Mouse (Mus musculus): ENCODE results near the gene Phf2. TPM values are rescaled to one million over a fixed set of nuclear protein-coding genes. Genes with fewer than 3 reads are reported as not detected.
A peak's percentile ranks its signal among the peaks of the same experiment; 100 is the strongest.

Gene Phf2
- total and polyA plus RNA-seq, 2 experiments from 2014 or later, result 4.7 to 25.0 TPM

DNA sequence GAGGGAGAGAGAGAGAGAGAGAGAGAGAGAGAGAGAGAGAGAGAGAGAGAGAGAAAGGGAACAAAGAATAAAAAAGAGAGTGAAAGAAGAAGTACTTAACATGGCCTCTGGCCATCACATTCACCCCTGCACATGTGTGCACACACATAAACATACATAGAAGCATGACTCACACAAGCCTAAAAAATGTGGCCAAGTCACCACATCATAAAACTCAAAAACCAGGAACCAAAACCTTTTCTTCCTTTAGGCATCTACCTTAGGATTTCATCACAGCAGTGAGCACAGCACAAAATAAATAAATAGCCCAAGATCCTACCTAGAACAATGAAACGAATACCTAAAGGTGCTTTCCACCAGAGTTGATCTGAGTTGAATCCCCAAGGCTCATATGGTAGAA is 9.0 kb downstream of the Phf2 start:
- 94% methylated on average over 1 of the region's 1 CpGs for WGBS
- Histone ChIP-seq H3K27me3 (ENCODE audit: insufficient read depth, low read length) (no peaks in the 10 kb centered on the region), H3K9me3 (ENCODE audit: low read length) (no peaks in the 10 kb centered on the region), H3K27ac (no peak overlapping the region), H3K9ac (replicated peaks; ENCODE audit: low read length) (no peak overlapping the region), H3K36me3 (ENCODE audit: insufficient read depth, low read length) (no peaks in the 10 kb centered on the region), H3K4me2 (ENCODE audit: low read depth, low read length) (no peak overlapping the region), H3K4me1 (ENCODE audit: insufficient read depth, low read length) (peaks cover 9% of the 10 kb centered on the region; the same call in 1 of the 2 replicates), H3K4me3 (ENCODE audit: low read length) (no peak overlapping the region)
- DNase-seq (ENCODE audit: low spot score) (no peak), ATAC-seq (no peak)
- TF ChIP-seq CTCF (IDR thresholded peaks at IDR 0.05; ENCODE audit: low read depth), result no peak

DNA sequence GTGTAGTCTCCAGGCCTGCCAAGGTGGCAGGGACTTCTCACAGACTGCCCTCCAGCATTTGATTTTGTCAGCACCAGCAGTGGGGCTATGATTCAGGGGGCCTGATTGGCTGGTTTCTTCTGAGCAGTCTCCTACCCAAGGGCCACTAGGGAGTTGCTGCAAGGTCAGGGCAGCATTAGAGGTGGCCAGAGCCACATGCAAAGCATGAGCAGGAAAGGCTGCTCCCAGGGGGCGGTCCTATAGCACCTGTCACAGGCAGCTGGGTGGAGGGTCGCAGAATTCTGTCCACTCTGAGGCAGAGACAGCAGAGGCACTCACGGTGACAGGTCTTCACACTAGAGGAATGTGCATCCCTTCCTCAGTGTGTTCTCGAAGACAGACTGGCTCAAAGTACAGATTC is 12.1 kb downstream of the Phf2 start:
- ATAC-seq (no peak), DNase-seq (ENCODE audit: low spot score) (no peak)
- no peak for TF ChIP-seq CTCF (IDR thresholded peaks at IDR 0.05; ENCODE audit: low read depth)
- Histone ChIP-seq H3K9me3 (ENCODE audit: low read length) (no peaks in the 10 kb centered on the region), H3K27me3 (ENCODE audit: insufficient read depth, low read length) (no peaks in the 10 kb centered on the region), H3K4me1 (ENCODE audit: insufficient read depth, low read length) (peaks cover 11% of the 10 kb centered on the region), H3K27ac (0 out of 2 replicates have a peak overlapping the region, but pooled peaks have one; percentile 2), H3K4me3 (ENCODE audit: low read length) (no peak overlapping the region), H3K9ac (replicated peaks; ENCODE audit: low read length) (no peak overlapping the region), H3K36me3 (ENCODE audit: insufficient read depth, low read length) (no peaks in the 10 kb centered on the region), H3K4me2 (ENCODE audit: low read depth, low read length) (no peak overlapping the region)
- WGBS, result 71% methylated on average over 4 of the region's 4 CpGs

- 51% methylated on average over 6 of the region's 6 CpGs for WGBS
- Histone ChIP-seq H3K27me3 (ENCODE audit: insufficient read depth, low read length) (no peaks in the 10 kb centered on the region), H3K9ac (replicated peaks; ENCODE audit: low read length) (no peak overlapping the region), H3K9me3 (ENCODE audit: low read length) (no peaks in the 10 kb centered on the region), H3K27ac (0 out of 2 replicates have a peak overlapping the region, but pooled peaks have one; percentile 11), H3K4me1 (ENCODE audit: insufficient read depth, low read length) (peaks cover 12% of the 10 kb centered on the region), H3K36me3 (ENCODE audit: insufficient read depth, low read length) (no peaks in the 10 kb centered on the region), H3K4me3 (ENCODE audit: low read length) (no peak overlapping the region), H3K4me2 (ENCODE audit: low read depth, low read length) (no peak overlapping the region)
- ATAC-seq (no peak), DNase-seq (ENCODE audit: low spot score) (no peak)
- TF ChIP-seq CTCF (IDR thresholded peaks at IDR 0.05; ENCODE audit: low read depth), result no peak
Measured at GRCm38 (mm10) chr13:48858054-48858453, 12.9 kb downstream of the Phf2 start.

- H3K36me3 ChIP-seq (ENCODE audit: insufficient read depth, low read length), result no peaks in the 10 kb centered on the region
- no peaks in the 10 kb centered on the region for H3K9me3 ChIP-seq (ENCODE audit: low read length)
- ATAC-seq (no peak), DNase-seq (ENCODE audit: low spot score) (peak; percentile 15)
- no peak overlapping the region for H3K9ac ChIP-seq (replicated peaks; ENCODE audit: low read length)
- no peak for TF ChIP-seq CTCF (IDR thresholded peaks at IDR 0.05; ENCODE audit: low read depth)
- peaks cover 12% of the 10 kb centered on the region for H3K4me1 ChIP-seq (ENCODE audit: insufficient read depth, low read length)
- H3K4me2 ChIP-seq (ENCODE audit: low read depth, low read length), result no peak overlapping the region
- WGBS, result 38% methylated on average over 7 of the region's 7 CpGs
- H3K4me3 ChIP-seq (ENCODE audit: low read length), result no peak overlapping the region
- peak overlapping the region; percentile 11; the same call in 1 of the 2 replicates for H3K27ac ChIP-seq
- no peaks in the 10 kb centered on the region for H3K27me3 ChIP-seq (ENCODE audit: insufficient read depth, low read length)
Measured at GRCm38 (mm10) chr13:48857246-48857932, 13.5 kb downstream of the Phf2 start.

DNA sequence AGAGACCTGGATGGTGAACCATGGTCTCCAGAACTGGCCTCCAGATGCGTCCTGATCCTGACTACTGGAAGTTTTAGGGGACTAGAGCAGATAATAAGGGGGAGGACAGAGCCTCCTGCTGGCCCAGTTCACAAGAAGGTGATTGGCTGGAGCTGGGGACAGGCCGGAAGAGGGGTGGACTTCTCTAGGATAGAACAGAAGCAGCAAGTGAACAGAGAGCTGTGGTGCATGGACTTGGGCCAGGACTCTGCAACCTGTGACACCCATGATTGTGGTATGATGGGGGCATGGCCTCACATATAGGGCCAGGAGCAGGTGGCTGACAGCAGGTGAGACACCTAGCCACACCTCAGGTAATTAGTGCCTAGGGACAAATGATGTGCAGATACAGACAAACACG is 17.0 kb downstream of the Phf2 start:
- TF ChIP-seq CTCF (IDR thresholded peaks at IDR 0.05; ENCODE audit: low read depth), result no peak
- peak overlapping the region; percentile 36; the same call in 1 of the 2 replicates for H3K27ac ChIP-seq
- no peaks in the 10 kb centered on the region for H3K27me3 ChIP-seq (ENCODE audit: insufficient read depth, low read length)
- H3K4me1 ChIP-seq (ENCODE audit: insufficient read depth, low read length), result peaks cover 12% of the 10 kb centered on the region
- H3K4me2 ChIP-seq (ENCODE audit: low read depth, low read length), result no peak overlapping the region
- WGBS, result 53% methylated on average over 3 of the region's 3 CpGs
- no peak for ATAC-seq
- H3K9ac ChIP-seq (replicated peaks; ENCODE audit: low read length), result no peak overlapping the region
- no peaks in the 10 kb centered on the region for H3K36me3 ChIP-seq (ENCODE audit: insufficient read depth, low read length)
- no peak overlapping the region for H3K4me3 ChIP-seq (ENCODE audit: low read length)
- no peaks in the 10 kb centered on the region for H3K9me3 ChIP-seq (ENCODE audit: low read length)
- DNase-seq (ENCODE audit: low spot score), result no peak

DNA sequence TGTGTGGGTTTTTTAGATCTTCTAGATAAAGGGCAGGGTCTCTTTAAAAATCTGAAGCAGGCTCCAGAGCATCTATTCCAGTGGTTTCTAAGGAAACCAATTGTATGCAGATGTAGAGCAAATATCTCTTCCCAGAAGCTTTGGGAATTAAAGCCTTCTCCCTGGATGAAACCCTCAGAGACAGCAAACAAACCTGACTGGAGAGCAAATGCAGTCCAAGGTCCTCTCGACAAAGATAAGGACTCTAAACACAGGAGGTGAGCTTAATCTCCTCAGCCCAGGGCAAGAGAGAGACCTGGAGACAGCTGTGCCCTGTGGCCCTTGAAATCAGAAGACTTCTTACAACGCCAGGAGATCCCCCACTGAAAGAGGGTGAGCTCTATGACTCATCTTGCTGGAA is 17.4 kb downstream of the Phf2 start:
- ATAC-seq (no peak), DNase-seq (ENCODE audit: low spot score) (peak; percentile 24)
- no peaks in the 10 kb centered on the region for H3K36me3 ChIP-seq (ENCODE audit: insufficient read depth, low read length)
- no peak overlapping the region for H3K4me2 ChIP-seq (ENCODE audit: low read depth, low read length)
- H3K27ac ChIP-seq, result peak overlapping the region; percentile 36; the same call in 1 of the 2 replicates
- H3K9me3 ChIP-seq (ENCODE audit: low read length), result no peaks in the 10 kb centered on the region
- peaks cover 12% of the 10 kb centered on the region for H3K4me1 ChIP-seq (ENCODE audit: insufficient read depth, low read length)
- no peak overlapping the region for H3K9ac ChIP-seq (replicated peaks; ENCODE audit: low read length)
- no peak overlapping the region for H3K4me3 ChIP-seq (ENCODE audit: low read length)
- 16% methylated on average over 2 of the region's 2 CpGs for WGBS
- no peaks in the 10 kb centered on the region for H3K27me3 ChIP-seq (ENCODE audit: insufficient read depth, low read length)
- no peak for TF ChIP-seq CTCF (IDR thresholded peaks at IDR 0.05; ENCODE audit: low read depth)

DNA sequence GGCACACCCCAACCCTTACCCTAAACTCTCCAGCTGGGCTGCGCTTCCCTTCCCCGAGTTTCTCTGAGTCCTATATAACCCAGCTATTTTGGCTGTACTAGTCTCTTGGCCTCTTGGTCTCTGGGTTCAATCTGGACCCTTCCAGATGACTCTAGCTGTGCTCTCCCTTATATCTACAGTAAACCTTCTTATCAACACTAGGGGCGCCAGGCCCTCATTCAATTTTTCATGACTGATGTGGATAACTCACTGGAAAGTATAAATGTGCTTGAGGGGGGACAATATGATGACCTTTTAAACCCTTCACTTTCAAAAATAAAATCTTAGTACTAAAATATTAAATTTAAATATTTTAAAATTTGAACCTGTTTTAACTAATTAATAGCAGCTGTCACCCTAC is 18.1 kb downstream of the Phf2 start:
- H3K4me3 ChIP-seq (ENCODE audit: low read length), result no peak overlapping the region
- H3K27ac ChIP-seq, result no peak overlapping the region
- peaks cover 12% of the 10 kb centered on the region for H3K4me1 ChIP-seq (ENCODE audit: insufficient read depth, low read length)
- ATAC-seq (no peak), DNase-seq (ENCODE audit: low spot score) (peak; percentile 40)
- H3K9ac ChIP-seq (replicated peaks; ENCODE audit: low read length), result no peak overlapping the region
- H3K27me3 ChIP-seq (ENCODE audit: insufficient read depth, low read length), result no peaks in the 10 kb centered on the region
- no peak overlapping the region for H3K4me2 ChIP-seq (ENCODE audit: low read depth, low read length)
- H3K36me3 ChIP-seq (ENCODE audit: insufficient read depth, low read length), result no peaks in the 10 kb centered on the region
- H3K9me3 ChIP-seq (ENCODE audit: low read length), result no peaks in the 10 kb centered on the region
- 74% methylated on average over 3 of the region's 3 CpGs for WGBS
- peak; percentile 59 for TF ChIP-seq CTCF (IDR thresholded peaks at IDR 0.05; ENCODE audit: low read depth)
